Mouse (Mus musculus) stomach, postnatal 0 days (tissue): ENCODE measurements around the gene Zfp146.

Experiments used
- CTCF ChIP-seq: IDR thresholded peaks from 2 replicates; pipeline ENCODE4 v1.5.1; 2016; ENCODE audit warnings: antibody characterized with exemption, low read depth, mild to moderate bottlenecking, moderate library complexity
- EP300 ChIP-seq: optimal IDR thresholded peaks from 2 replicates; pipeline ENCODE3; 2016; ENCODE audit warnings: antibody characterized with exemption

DNA sequence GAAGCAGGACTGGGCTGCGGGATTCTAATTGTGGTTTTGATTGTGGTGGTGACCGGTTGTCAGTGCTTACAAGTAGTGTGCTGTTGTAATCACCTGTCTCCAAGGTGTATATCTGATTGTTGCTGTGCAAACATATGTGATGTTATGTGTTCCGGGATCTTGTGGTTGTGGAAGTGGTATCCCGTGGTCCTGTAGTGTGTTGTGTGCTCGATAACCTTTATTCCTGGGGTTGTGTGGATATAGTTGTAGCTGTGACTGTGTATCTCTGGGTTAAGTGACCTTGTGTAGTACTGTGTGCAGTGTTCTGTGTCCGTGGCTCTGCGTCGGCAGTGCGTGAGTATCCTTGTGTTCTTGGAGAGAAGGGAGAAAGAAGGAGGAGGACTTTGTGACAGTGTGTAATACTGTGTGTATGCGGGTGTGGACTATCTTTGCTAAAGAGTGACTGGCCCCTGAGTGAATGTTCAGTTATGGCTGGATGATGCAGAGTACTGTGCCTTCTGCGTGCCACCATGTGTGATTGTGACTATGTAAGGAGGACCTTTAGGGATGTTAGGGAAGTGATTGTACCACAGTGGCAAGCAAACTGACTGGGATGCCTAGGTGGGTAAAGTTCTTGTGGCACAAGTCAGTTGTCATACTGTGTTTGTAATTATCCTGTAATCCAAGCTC is 867 bp upstream of the Zfp146 start:
- TF ChIP-seq EP300 (no peak), CTCF (no peak)
